Mouse (Mus musculus) midbrain, embryonic 12.5 days (tissue): ENCODE results near the gene Wnt5b. TPM values are rescaled to one million over a fixed set of nuclear protein-coding genes. Genes with fewer than 3 reads are reported as not detected.

Source experiments
- ATAC-seq: fragments of 200-750 bp; cut with Nextera tagmentation; 2 replicates; pipeline ENCODE4 v1.8.0; 2017; ENCODE audit warnings: low read depth, moderate TSS enrichment, moderate library complexity; ENCODE audit not compliant: low FRiP score
- H3K27ac ChIP-seq: fragments of 300-500 bp; sonication (generic); replicated peaks from 2 replicates; pipeline ENCODE4 v1.5.1; 2016; ENCODE audit warnings: mild to moderate bottlenecking
- H3K27me3 ChIP-seq: fragments of 300-500 bp; sonication (generic); 2 replicates; pipeline ENCODE4 v1.6.1; 2016; ENCODE audit warnings: mild to moderate bottlenecking
- H3K36me3 ChIP-seq: fragments of 300-500 bp; sonication (generic); 2 replicates; pipeline ENCODE4 v1.6.1; 2016
- H3K4me1 ChIP-seq: fragments of 300-500 bp; sonication (generic); 2 replicates; pipeline ENCODE4 v1.6.1; 2016
- H3K4me2 ChIP-seq: fragments of 300-500 bp; sonication (generic); replicated peaks from 2 replicates; pipeline ENCODE4 v1.6.1; 2016; ENCODE audit warnings: mild to moderate bottlenecking, moderate library complexity
- H3K4me3 ChIP-seq: fragments of 300-500 bp; sonication (generic); 2 replicates; pipeline ENCODE4 v1.5.1; 2016; ENCODE audit warnings: mild to moderate bottlenecking
- H3K9ac ChIP-seq: fragments of 300-500 bp; sonication (generic); replicated peaks from 2 replicates; pipeline ENCODE4 v1.6.1; 2016; ENCODE audit warnings: mild to moderate bottlenecking, moderate library complexity
- H3K9me3 ChIP-seq: fragments of 300-500 bp; sonication (generic); 2 replicates; pipeline ENCODE4 v1.6.1; 2016; ENCODE audit warnings: mild to moderate bottlenecking
- WGBS: fragments of 180-500 bp; shearing (Covaris S2); methylation state at CpG from one replicate; pipeline ENCODE4 v1.1.7; 2016; 5-methylcytosine and 5-hydroxymethylcytosine counted together
- polyA plus RNA-seq: library from polyadenylated mRNA; unstranded; fragments of >200 nt; fragmentation: Nextera tagmentation; extraction: Ambion mirVana; gene quantifications from 2 replicates; pipeline ENCODE4 v1.2.1, GENCODE M21; 2016

The Wnt5b gene
- 10.4 and 10.6 TPM in 2 replicates for polyA plus RNA-seq

DNA sequence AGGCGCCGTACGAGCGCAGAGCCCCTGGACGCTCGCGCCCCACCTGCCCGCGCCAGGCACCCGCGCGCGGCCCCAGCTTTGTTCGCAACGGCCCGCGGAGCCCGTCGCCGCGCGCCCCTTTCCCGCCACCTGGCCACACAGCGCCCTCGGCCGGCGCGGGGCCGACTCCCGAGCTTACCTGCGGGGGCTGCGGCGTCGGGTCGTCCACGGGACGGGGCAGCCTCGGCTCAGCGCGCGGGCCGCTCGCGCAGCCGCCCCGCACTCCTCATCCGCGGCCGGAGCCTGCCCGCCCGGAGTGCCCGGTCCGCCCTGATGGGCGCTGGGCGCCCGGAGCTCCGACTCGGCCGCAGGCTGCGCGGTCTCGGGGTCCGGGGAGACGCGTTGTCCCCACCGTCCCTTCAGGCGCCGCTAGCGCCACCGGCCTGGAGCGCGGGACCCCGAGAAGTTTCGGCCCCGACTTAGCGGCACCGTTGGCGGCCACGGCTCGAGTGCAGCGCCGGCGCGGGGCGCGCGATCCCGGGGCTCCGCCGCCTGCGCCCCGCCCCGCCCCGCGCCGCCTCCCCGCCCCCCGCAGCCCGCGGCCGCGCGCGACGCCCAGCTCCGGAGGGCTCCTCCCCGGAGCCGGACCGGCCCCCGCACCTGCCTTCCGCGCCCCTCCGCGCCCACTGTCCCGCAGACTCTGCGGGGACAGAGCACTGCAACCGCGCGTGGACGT lies at the start of gene Wnt5b:
Gene Wnt5b (minus strand): TSS at position 545 of the 715 bp plus-strand sequence.
- Histone ChIP-seq H3K27me3 (peaks cover 46% of the 10 kb centered on the region), H3K4me1 (peaks cover 13% of the 10 kb centered on the region), H3K9ac (peak within 1 kb of the TSS; percentile 75), H3K4me2 (peak within 1 kb of the TSS; percentile 94), H3K4me3 (peak within 1 kb of the TSS; percentile 79), H3K9me3 (no peaks in the 10 kb centered on the region; the same call in 1 of the 2 replicates), H3K27ac (no peak within 1 kb of the TSS), H3K36me3 (no peaks in the 10 kb centered on the region)
- ATAC-seq, result peak; percentile 67
- WGBS, result under 1% methylated on average over 97 of the region's 120 CpGs

- Histone ChIP-seq H3K4me1 (peaks cover 10% of the 10 kb centered on the region), H3K36me3 (peaks cover 4% of the 10 kb centered on the region; the same call in 1 of the 2 replicates), H3K4me2 (no peak overlapping the region), H3K9me3 (no peaks in the 10 kb centered on the region), H3K27ac (no peak overlapping the region), H3K9ac (no peak overlapping the region), H3K27me3 (0 out of 2 replicates have a peak, but pooled peaks cover 3% of the 10 kb centered on the region), H3K4me3 (no peak overlapping the region)
- WGBS, result 63% methylated on average over 2 of the region's 2 CpGs
- no peak for ATAC-seq
Observed at GRCm38 (mm10) chr6:119590872-119591271, 46.7 kb upstream of the Wnt5b start.

- WGBS, result 88% methylated on average over 2 of the region's 2 CpGs
- Histone ChIP-seq H3K27ac (no peak overlapping the region), H3K9me3 (no peaks in the 10 kb centered on the region), H3K27me3 (0 out of 2 replicates have a peak, but pooled peaks cover 3% of the 10 kb centered on the region), H3K36me3 (no peaks in the 10 kb centered on the region), H3K4me1 (peaks cover 14% of the 10 kb centered on the region), H3K4me2 (no peak overlapping the region), H3K4me3 (no peak overlapping the region), H3K9ac (no peak overlapping the region)
- ATAC-seq, result no peak
Observed at GRCm38 (mm10) chr6:119587897-119588296, 43.8 kb upstream of the Wnt5b start.

DNA sequence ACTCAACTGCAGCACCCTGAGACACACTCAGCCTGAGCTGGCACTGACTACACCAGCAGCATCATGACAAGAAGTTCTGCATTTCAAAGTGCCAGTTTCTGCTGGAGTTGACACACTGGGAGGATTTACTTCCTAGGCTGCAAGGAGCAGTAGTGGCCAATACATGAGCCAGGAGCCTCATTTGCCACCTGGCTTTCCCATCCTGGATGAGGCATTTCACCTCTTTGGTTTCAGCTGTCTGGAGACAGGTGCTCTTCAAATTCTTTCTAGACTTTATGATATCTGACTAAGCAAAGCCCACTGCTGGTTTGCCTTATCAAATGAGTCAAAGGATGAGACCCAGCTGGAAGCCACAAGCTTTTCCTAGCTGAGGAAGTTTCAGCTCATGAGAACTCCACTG lies 43.3 kb upstream of the Wnt5b start:
- Histone ChIP-seq H3K36me3 (no peaks in the 10 kb centered on the region), H3K4me3 (no peak overlapping the region), H3K4me1 (peaks cover 14% of the 10 kb centered on the region), H3K4me2 (no peak overlapping the region), H3K27me3 (0 out of 2 replicates have a peak, but pooled peaks cover 3% of the 10 kb centered on the region), H3K27ac (no peak overlapping the region), H3K9me3 (no peaks in the 10 kb centered on the region), H3K9ac (no peak overlapping the region)
- ATAC-seq, result no peak

DNA sequence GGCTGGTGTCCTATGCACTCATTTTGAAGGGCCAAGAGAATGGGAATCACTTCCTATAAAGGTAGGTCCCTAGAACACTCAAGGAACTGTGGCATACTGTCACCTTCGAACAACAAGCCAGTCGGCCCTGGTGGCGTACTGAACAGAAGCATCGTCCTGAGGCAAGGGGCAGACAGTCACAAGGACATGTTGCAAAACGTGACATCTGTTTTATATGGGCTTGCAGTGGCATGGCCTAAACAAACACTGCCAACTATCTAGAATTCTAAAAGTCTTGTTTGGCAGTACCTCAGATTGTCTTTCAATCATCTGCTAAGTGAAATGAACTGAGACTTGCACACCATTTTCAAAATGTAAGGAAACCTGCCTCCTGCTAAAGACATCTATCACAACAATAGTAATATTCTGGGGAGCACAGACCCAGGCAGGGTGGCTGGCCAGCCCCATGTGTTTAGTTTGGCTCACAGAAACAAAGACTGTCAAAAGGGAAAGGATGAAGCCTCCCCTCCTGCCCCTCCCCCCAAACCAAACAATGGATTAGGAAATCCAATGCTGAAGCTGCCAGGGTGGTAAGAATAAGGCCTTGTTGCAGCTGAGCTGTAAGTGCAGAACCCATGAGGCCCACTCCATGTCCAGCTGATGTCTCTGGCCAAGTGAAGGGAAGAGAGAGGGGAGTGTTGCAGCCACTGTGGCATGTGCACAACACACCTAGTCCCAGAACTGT lies 41.7 kb upstream of the Wnt5b start:
- H3K4me2 ChIP-seq, result no peak overlapping the region
- 0 out of 2 replicates have a peak, but pooled peaks cover 3% of the 10 kb centered on the region for H3K27me3 ChIP-seq
- peaks cover 14% of the 10 kb centered on the region for H3K4me1 ChIP-seq
- no peak overlapping the region for H3K4me3 ChIP-seq
- WGBS, result 59% methylated on average over 5 of the region's 5 CpGs
- H3K36me3 ChIP-seq, result no peaks in the 10 kb centered on the region
- peak overlapping the region; percentile 39; the same call in 1 of the 2 replicates for H3K27ac ChIP-seq
- peak; percentile 54; the same call in 1 of the 2 replicates for ATAC-seq
- no peaks in the 10 kb centered on the region for H3K9me3 ChIP-seq
- H3K9ac ChIP-seq, result no peak overlapping the region

DNA sequence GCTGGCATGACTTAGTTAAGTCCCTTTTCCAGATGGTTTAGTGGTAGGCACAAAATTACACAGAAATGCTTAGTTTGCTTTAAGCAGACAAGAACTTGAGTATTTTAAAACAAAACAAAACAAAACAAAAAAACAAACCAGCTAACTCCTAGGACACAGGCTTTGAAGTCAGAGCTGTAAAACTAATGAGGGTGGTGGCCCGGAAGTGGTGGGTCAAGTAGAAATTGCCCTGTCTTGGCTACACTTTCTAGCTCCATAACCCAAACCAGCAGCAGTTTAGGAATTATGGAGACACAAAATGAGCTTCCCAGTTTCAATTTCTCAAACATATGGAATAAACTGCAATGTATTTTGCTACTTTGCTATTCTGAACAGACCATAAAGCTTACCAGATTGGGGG lies 39.9 kb upstream of the Wnt5b start:
- H3K4me3 ChIP-seq, result no peak overlapping the region
- H3K36me3 ChIP-seq, result no peaks in the 10 kb centered on the region
- no peak overlapping the region for H3K9ac ChIP-seq
- H3K9me3 ChIP-seq, result no peaks in the 10 kb centered on the region
- H3K27ac ChIP-seq, result no peak overlapping the region
- H3K4me2 ChIP-seq, result no peak overlapping the region
- no peak for ATAC-seq
- peaks cover 14% of the 10 kb centered on the region for H3K4me1 ChIP-seq
- 0 out of 2 replicates have a peak, but pooled peaks cover 3% of the 10 kb centered on the region for H3K27me3 ChIP-seq
- WGBS, result 79% methylated on average over 1 of the region's 1 CpGs

- Histone ChIP-seq H3K9ac (no peak overlapping the region), H3K27me3 (0 out of 2 replicates have a peak, but pooled peaks cover 3% of the 10 kb centered on the region), H3K9me3 (no peaks in the 10 kb centered on the region), H3K27ac (no peak overlapping the region), H3K4me1 (peaks cover 14% of the 10 kb centered on the region), H3K36me3 (no peaks in the 10 kb centered on the region), H3K4me3 (no peak overlapping the region), H3K4me2 (no peak overlapping the region)
- no peak for ATAC-seq
- 98% methylated on average over 5 of the region's 5 CpGs for WGBS
Observed at GRCm38 (mm10) chr6:119583165-119583564, 39.0 kb upstream of the Wnt5b start.

DNA sequence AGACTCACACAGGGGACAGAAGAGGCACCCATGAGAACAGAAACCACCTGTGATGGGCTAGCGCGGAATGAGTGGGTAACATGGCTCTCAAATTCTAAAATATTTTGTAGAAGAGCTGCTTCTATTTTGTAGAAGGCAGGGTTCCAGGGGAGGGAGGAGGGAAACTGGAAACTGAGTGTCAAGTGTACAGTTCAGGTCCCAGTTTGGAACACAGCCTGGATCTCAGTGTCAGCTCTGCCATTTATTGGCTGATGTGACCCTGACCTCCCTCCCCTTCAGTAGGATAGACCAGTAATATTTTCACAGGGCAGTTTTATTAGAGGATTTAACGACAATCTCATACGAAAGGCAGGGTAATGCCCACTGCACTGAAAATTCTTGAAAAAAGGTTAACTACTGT lies 32.6 kb upstream of the Wnt5b start:
- no peak overlapping the region for H3K4me2 ChIP-seq
- ATAC-seq, result no peak
- over 99% methylated on average over 4 of the region's 4 CpGs for WGBS

DNA sequence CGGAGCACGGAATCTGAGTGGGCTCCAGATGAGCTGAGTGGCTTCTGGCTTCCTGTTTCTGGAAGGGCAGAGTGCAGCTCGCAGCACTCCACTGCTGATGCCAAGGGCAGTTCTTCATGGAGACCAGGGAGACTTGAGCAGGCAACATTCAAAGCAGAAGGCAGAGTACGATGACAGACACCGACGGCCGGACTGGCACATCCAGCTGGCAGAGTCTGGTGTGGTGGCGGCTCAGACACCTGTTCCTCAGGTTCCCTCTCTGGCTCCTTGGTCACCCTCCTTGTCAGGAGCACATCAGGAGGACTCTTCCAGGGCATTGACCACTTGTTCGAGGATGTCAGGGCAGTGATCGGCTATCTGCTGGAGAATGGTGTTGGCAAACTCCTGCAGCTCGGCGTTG lies 31.2 kb upstream of the Wnt5b start:
- WGBS, result 95% methylated on average over 12 of the region's 12 CpGs
- peaks cover 35% of the 10 kb centered on the region for H3K36me3 ChIP-seq
- no peak for ATAC-seq
- H3K27ac ChIP-seq, result no peak overlapping the region
- no peaks in the 10 kb centered on the region for H3K9me3 ChIP-seq
- H3K9ac ChIP-seq, result no peak overlapping the region
- no peak overlapping the region for H3K4me3 ChIP-seq
- H3K4me2 ChIP-seq, result no peak overlapping the region
- no peaks in the 10 kb centered on the region for H3K4me1 ChIP-seq
- no peaks in the 10 kb centered on the region for H3K27me3 ChIP-seq

More for the DNA sequence above, 32.6 kb upstream of the Wnt5b start:
- Histone ChIP-seq H3K9ac (no peak overlapping the region), H3K36me3 (peaks cover 35% of the 10 kb centered on the region), H3K9me3 (no peaks in the 10 kb centered on the region), H3K27ac (no peak overlapping the region), H3K27me3 (no peaks in the 10 kb centered on the region), H3K4me1 (no peaks in the 10 kb centered on the region), H3K4me3 (no peak overlapping the region)

DNA sequence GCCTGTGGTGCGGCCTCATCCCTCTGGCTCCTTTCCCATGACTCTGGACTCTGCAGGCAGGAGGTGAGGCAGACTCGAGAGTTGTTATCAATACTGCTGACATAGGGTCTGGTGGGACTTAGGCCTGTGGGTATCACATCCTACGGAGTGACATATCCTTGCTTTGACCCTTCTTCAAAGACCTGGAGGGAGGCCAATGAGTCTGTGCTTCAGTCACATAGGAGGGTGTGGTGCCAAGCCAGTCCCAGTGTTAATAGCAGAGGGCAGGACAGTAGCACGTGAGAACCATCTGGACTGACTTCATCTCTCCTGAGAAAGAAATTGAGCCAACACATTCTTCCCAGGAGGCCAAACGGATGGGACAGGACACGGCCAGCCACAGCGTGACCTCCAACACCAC lies 28.1 kb upstream of the Wnt5b start:
- Histone ChIP-seq H3K4me3 (no peak overlapping the region), H3K9ac (no peak overlapping the region), H3K36me3 (peaks cover 39% of the 10 kb centered on the region), H3K4me2 (no peak overlapping the region), H3K9me3 (no peaks in the 10 kb centered on the region), H3K4me1 (no peaks in the 10 kb centered on the region), H3K27me3 (no peaks in the 10 kb centered on the region), H3K27ac (no peak overlapping the region)
- 87% methylated on average over 7 of the region's 7 CpGs for WGBS
- ATAC-seq, result no peak

DNA sequence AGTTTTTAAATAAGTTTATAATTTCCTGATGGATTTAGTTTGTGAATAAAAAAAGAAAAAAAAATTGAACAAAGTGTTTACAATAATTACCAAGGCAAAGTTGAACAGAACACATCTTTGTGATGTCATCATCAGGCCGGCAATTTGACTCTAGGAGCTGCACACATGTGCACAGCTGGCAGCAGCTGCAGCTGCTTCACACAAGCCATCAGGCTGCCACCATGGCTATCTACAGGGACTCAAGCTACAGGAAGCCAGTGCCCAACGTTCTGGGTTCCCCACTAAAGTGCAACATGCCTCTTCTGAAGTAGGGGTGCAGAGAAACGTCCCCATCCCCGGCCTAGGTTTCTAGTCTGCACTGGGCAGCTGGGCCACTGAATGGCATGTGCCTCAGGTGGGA lies 26.6 kb upstream of the Wnt5b start:
- ATAC-seq, result no peak
- H3K4me3 ChIP-seq, result no peak overlapping the region
- no peak overlapping the region for H3K9ac ChIP-seq
- peaks cover 39% of the 10 kb centered on the region for H3K36me3 ChIP-seq
- H3K4me1 ChIP-seq, result no peaks in the 10 kb centered on the region
- no peak overlapping the region for H3K4me2 ChIP-seq
- no peaks in the 10 kb centered on the region for H3K27me3 ChIP-seq
- no peak overlapping the region for H3K27ac ChIP-seq
- H3K9me3 ChIP-seq, result no peaks in the 10 kb centered on the region
- 84% methylated on average over 4 of the region's 4 CpGs for WGBS

- Histone ChIP-seq H3K4me3 (no peak overlapping the region), H3K9me3 (no peaks in the 10 kb centered on the region), H3K4me2 (no peak overlapping the region), H3K4me1 (no peaks in the 10 kb centered on the region), H3K27ac (no peak overlapping the region), H3K27me3 (no peaks in the 10 kb centered on the region), H3K9ac (no peak overlapping the region), H3K36me3 (peaks cover 17% of the 10 kb centered on the region)
- WGBS, result 86% methylated on average over 2 of the region's 2 CpGs
- ATAC-seq, result no peak
Observed at GRCm38 (mm10) chr6:119568339-119568738, 24.2 kb upstream of the Wnt5b start.
